Mouse (Mus musculus) neural tube, embryonic 13.5 days (tissue): ENCODE data around the gene Prkn. TPM values are rescaled to one million over a fixed set of nuclear protein-coding genes. Genes with fewer than 3 reads are reported as not detected.
A peak's percentile ranks its signal among the peaks of the same experiment; 100 is the strongest.

Experiments used
- ATAC-seq: fragments of 200-750 bp; cut with Nextera tagmentation; 2 replicates; pipeline ENCODE4 v1.8.0; 2017; ENCODE audit warnings: low read depth, mild to moderate bottlenecking, moderate TSS enrichment, moderate library complexity
- H3K27ac ChIP-seq: fragments of 300-500 bp; sonication (generic); replicated peaks from 2 replicates; pipeline ENCODE4 v1.5.1; 2015; ENCODE audit warnings: moderate library complexity, mild to moderate bottlenecking, inconsistent platforms
- H3K27me3 ChIP-seq: fragments of 300-500 bp; sonication (generic); 2 replicates; pipeline ENCODE4 v1.6.1; 2015; ENCODE audit warnings: mild to moderate bottlenecking, inconsistent platforms
- H3K36me3 ChIP-seq: fragments of 300-500 bp; sonication (generic); 2 replicates; pipeline ENCODE4 v1.6.1; 2015; ENCODE audit warnings: mild to moderate bottlenecking, inconsistent platforms
- H3K4me1 ChIP-seq: fragments of 300-500 bp; sonication (generic); replicated peaks from 2 replicates; pipeline ENCODE4 v1.6.1; 2015; ENCODE audit warnings: inconsistent platforms
- H3K4me2 ChIP-seq: fragments of 300-500 bp; sonication (generic); 2 replicates; pipeline ENCODE4 v1.6.1; 2015; ENCODE audit warnings: inconsistent platforms, mild to moderate bottlenecking, moderate library complexity
- H3K4me3 ChIP-seq: fragments of 300-500 bp; sonication (generic); 2 replicates; pipeline ENCODE4 v1.5.1; 2015; ENCODE audit warnings: mild to moderate bottlenecking, inconsistent platforms
- H3K9ac ChIP-seq: fragments of 300-500 bp; sonication (generic); 2 replicates; pipeline ENCODE4 v1.6.1; 2015; ENCODE audit warnings: moderate library complexity, mild to moderate bottlenecking, inconsistent platforms
- H3K9me3 ChIP-seq: fragments of 300-500 bp; sonication (generic); 2 replicates; pipeline ENCODE4 v1.6.1; 2016; ENCODE audit warnings: inconsistent platforms
- WGBS: fragments of 180-500 bp; shearing (Covaris S2); methylation state at CpG from one replicate; pipeline ENCODE4 v1.1.7; 2015; 5-methylcytosine and 5-hydroxymethylcytosine counted together
- polyA plus RNA-seq: library from polyadenylated mRNA; unstranded; fragments of >200 nt; fragmentation: Nextera tagmentation; extraction: Ambion mirVana; gene quantifications from 2 replicates; pipeline ENCODE4 v1.2.1, GENCODE M21; 2015

Prkn gene
- polyA plus RNA-seq, 1 experiment from 2014 or later = 3.6 TPM

DNA sequence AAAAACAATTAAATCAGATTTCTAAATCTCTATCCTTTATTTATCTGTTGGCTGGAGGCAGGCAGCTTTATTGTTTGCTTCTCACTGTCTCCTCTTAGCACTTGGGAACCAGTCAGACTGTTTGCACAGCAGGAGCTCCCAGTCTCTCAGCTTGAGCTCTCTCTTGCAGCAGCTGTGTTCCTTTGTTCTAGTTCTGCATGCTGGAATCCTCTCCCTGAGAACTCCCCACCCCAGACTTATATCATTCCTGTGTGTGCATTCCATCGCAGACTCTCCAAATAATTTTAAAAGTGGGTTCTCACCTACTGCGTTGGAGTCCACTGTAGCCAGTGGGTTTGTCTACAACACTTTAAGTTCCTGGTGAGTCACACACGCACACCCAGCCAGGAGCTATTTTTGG is 1181.1 kb downstream of the Prkn start:
- Histone ChIP-seq H3K4me2 (no peak overlapping the region), H3K36me3 (no peaks in the 10 kb centered on the region), H3K27ac (no peak overlapping the region), H3K27me3 (no peaks in the 10 kb centered on the region), H3K9me3 (peaks cover 15% of the 10 kb centered on the region; the same call in 1 of the 2 replicates), H3K9ac (no peak overlapping the region), H3K4me1 (no peaks in the 10 kb centered on the region), H3K4me3 (no peak overlapping the region)
- no peak for ATAC-seq
- 48% methylated on average over 3 of the region's 3 CpGs for WGBS

DNA sequence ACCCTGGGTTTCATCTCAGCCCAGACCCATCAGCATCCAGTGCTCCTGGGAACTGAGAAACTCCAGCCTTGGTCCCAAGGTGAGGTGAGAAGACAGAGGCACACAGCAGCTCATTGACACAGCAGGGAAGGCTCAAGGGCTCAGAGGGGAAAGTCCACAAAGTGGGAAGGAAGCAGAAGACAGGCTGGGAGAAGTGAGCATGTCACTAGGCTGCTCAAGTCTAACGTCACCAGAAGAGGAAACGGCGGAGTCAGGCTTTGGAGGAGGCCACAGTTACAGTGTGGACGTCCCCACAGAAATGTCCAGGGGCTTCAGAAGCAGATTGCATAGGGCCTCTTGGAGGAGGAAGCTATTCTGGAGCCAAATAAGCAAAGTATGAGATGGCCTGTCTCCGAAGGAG is 1189.2 kb downstream of the Prkn start:
- 43% methylated on average over 5 of the region's 5 CpGs for WGBS
- H3K9me3 ChIP-seq = no peaks in the 10 kb centered on the region
- no peaks in the 10 kb centered on the region for H3K36me3 ChIP-seq
- ATAC-seq = no peak
- peaks cover 37% of the 10 kb centered on the region for H3K4me1 ChIP-seq
- H3K9ac ChIP-seq = peak overlapping the region; percentile 60; the same call in 1 of the 2 replicates
- H3K27ac ChIP-seq = peak overlapping the region; percentile 84
- H3K4me3 ChIP-seq = peak overlapping the region; percentile 6; the same call in 1 of the 2 replicates
- H3K27me3 ChIP-seq = no peaks in the 10 kb centered on the region
- H3K4me2 ChIP-seq = peak overlapping the region; percentile 42

DNA sequence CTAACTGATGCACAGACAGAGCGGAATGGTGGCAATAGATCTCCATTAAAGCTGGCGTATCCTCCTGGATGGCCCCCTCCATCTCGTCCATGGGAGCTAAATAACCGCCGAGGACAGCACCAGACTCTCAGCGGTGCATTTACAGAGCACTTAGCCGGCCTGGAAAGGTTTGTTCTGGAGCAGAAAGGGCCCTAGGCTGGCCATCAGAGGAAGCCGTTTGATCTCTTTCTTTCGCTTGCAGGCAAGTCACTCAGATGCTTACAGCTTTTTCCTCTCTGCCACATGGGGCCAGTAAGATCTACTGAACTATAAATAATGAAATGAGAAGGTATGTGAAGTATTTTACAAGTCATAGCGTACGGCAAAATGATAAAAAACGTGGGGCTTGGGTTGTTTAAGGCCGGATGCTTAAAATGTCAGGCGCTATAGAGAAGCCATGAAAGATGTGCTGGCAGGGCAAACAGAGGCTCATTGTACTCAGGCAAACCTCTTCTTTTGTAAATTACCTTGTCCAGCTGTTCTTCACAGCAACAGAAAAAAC is 1189.8 kb downstream of the Prkn start:
- Histone ChIP-seq H3K4me3 (peak overlapping the region; percentile 6), H3K27ac (peak overlapping the region; percentile 84), H3K4me1 (peaks cover 37% of the 10 kb centered on the region), H3K9ac (peak overlapping the region; percentile 60), H3K9me3 (no peaks in the 10 kb centered on the region), H3K4me2 (peak overlapping the region; percentile 42), H3K36me3 (no peaks in the 10 kb centered on the region), H3K27me3 (no peaks in the 10 kb centered on the region)
- WGBS = 2% methylated on average over 14 of the region's 14 CpGs
- peak; percentile 58 for ATAC-seq

DNA sequence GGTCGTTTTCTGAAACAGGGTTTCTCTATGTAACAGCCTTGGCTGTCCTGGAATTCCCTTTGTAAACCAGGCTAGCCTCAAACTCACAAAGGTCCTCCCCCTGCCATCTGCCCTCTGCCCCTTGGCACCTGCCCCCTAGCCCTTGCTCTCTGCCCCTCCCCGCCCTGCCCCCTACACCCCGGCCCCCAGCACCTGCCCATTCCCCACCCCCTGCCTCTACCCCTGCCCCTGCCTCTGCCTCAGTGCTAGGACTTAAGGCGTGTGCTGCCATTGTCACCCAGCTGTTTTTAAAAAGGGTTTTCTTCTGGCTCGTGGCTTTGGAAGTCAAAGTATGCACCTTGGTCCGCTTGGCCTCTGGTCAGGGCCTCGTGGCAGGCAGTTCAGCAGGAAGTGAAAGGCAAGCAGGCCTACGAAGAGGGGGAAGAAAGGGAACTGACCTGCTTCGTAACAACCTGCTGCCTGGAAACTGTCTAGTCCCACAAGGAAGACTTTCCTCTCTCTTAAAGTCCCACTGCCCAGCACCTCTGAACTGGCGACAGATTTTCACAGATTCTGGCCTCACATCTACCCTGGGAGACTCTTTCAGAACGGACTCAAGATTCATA is 1190.5 kb downstream of the Prkn start:
- no peaks in the 10 kb centered on the region for H3K27me3 ChIP-seq
- H3K4me2 ChIP-seq = peak overlapping the region; percentile 42
- no peaks in the 10 kb centered on the region for H3K36me3 ChIP-seq
- H3K27ac ChIP-seq = peak overlapping the region; percentile 84
- peak; percentile 52; the same call in 1 of the 2 replicates for ATAC-seq
- H3K4me3 ChIP-seq = peak overlapping the region; percentile 6; the same call in 1 of the 2 replicates
- peaks cover 37% of the 10 kb centered on the region for H3K4me1 ChIP-seq
- no peaks in the 10 kb centered on the region for H3K9me3 ChIP-seq
- peak overlapping the region; percentile 60 for H3K9ac ChIP-seq
- 4% methylated on average over 11 of the region's 11 CpGs for WGBS

DNA sequence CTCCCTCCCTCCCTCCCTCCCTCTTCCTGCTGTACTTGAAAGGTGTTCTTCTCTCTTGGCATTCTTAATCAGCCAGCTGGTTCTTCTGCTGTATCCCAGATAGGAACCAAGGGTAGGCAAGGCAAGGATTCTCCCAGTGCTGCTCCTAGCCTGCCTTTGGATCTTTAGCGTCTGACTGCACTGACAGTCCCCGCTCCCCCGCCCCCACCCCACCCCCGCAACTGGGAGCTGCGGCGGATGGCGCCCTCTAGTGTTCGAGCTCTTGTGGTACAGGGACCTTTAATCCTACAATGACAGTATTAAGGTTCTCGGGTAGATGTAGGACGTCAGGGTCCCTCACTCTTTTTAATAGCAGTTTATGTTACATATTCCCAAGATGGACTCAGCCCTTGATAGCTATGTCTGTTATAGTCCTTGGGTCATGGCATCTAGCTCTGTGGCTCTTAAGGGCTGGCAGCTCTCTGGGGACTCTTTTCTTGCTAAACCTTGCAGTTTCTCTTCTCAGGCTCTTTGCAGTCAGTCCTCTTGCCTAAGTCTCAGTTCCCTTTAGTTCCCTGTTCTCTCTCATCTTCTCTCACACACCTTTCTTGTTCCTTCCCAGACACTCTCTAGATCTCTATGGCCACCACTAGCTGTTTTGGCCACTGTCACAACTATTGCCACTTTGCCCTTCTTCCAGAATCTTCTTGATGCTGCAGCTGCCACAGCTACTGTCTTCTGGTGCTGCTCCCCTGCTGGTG is 1191.2 kb downstream of the Prkn start:
- H3K4me2 ChIP-seq = peak overlapping the region; percentile 42
- peak; percentile 55 for ATAC-seq
- no peak overlapping the region for H3K4me3 ChIP-seq
- no peaks in the 10 kb centered on the region for H3K36me3 ChIP-seq
- no peaks in the 10 kb centered on the region for H3K27me3 ChIP-seq
- peak overlapping the region; percentile 31 for H3K9ac ChIP-seq
- no peaks in the 10 kb centered on the region for H3K9me3 ChIP-seq
- peaks cover 37% of the 10 kb centered on the region for H3K4me1 ChIP-seq
- WGBS = 0% methylated on average over 10 of the region's 10 CpGs
- peak overlapping the region; percentile 84; the same call in 1 of the 2 replicates for H3K27ac ChIP-seq

DNA sequence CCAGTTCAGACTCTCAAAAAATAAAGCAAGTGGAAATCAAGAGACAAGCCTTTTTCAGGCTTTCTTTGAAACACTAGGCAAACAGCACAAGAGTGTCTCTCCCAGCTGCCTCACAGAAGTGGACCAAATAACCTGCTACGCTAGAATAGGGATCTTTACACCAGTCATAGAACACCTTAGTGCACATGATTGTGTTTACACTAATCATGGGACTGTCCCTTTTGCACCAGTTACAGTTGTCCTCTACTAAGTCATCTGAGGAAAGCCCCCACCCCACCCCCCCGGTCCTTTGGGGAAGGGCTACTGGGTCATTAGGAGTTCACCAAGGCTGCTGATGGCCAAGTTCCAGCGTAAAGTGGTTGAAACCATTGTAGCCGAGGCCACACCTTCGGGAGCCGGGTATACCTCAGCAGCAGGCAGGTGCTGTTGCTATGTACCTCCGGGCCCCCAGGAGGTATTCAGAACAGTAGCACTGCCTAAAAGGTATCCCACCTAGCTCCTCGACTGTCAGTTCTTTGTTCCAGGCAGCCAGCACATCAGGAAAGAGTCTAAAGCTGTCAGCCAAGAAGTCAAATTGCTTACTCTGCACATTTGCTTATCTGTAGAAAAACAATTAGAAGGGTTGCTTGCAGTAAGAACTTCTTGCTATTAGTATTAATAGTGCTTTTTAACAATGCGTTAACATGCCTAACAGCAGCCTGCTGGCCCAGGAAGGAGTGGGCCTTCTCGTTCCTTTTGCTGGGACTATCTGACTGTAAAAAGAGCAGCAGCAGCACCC is 1192.0 kb downstream of the Prkn start:
- H3K27me3 ChIP-seq = no peaks in the 10 kb centered on the region
- H3K36me3 ChIP-seq = no peaks in the 10 kb centered on the region
- WGBS = 65% methylated on average over 10 of the region's 10 CpGs
- no peak overlapping the region for H3K4me3 ChIP-seq
- H3K27ac ChIP-seq = no peak overlapping the region
- H3K4me1 ChIP-seq = peaks cover 37% of the 10 kb centered on the region
- H3K4me2 ChIP-seq = no peak overlapping the region
- no peaks in the 10 kb centered on the region for H3K9me3 ChIP-seq
- no peak for ATAC-seq
- no peak overlapping the region for H3K9ac ChIP-seq

DNA sequence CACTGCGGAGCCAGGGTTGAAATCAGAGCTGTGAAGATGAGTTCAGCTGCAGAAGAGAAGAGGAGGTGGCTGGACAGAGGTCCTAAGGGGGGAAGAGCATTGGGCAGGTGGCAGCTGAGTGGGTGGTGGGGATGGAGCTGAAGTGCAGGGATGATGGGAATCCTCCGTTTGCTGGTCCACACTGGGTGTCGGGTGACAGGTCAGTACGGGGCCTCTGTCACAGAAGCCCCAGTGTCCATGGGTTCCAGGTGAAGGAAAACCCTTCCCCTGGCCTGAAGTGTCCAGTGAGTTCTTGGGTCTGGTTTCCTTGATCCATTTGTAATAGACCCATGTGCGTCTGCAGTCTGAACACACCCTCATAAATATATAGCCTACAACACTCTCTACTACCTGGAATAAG is 1195.2 kb downstream of the Prkn start:
- Histone ChIP-seq H3K9ac (no peak overlapping the region), H3K36me3 (no peaks in the 10 kb centered on the region), H3K4me2 (no peak overlapping the region), H3K4me1 (peaks cover 20% of the 10 kb centered on the region), H3K27ac (no peak overlapping the region), H3K27me3 (no peaks in the 10 kb centered on the region), H3K9me3 (no peaks in the 10 kb centered on the region), H3K4me3 (no peak overlapping the region)
- no peak for ATAC-seq
- WGBS = 62% methylated on average over 5 of the region's 5 CpGs

DNA sequence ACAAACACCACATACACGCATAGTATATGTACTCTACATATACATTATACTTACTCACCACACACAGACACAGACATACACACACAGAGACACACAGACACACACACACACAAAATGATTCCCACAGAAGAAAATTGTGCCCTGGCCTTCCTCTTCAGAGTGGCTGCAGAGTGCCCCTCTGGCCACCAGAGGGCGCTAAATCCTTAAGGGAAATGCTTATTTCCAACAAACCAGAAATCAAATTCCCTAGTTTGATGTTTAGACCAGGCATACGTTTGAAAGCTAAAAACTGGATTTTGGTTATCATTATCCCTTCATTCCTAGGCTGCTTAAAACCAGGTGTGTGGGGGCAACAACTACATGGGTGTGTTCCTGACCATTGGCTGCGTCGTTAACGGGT is 1196.0 kb downstream of the Prkn start:
- H3K27ac ChIP-seq = no peak overlapping the region
- WGBS = 46% methylated on average over 6 of the region's 6 CpGs
- H3K36me3 ChIP-seq = no peaks in the 10 kb centered on the region
- H3K4me1 ChIP-seq = peaks cover 14% of the 10 kb centered on the region
- no peak overlapping the region for H3K9ac ChIP-seq
- no peak for ATAC-seq
- H3K9me3 ChIP-seq = no peaks in the 10 kb centered on the region
- H3K27me3 ChIP-seq = no peaks in the 10 kb centered on the region
- H3K4me2 ChIP-seq = no peak overlapping the region
- H3K4me3 ChIP-seq = no peak overlapping the region

DNA sequence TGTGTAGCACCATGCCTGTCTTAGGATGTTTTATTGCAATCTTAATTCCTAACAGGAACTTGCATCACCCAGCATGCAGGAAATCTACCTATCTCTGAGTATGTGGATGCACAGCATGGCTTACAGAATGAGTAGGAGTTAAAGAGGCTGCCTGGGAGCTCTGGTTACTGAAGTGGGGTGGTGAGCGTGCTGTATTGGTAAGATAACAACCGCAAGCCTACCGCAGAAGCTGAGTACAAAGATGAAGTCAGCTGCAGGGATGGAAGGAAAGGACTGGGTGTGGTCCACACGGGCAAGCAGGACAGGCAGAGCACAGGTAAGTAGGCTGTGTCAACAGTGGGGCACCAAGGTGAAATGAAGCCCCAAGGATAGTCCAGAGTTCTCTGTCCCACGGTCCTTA is 1196.9 kb downstream of the Prkn start:
- H3K9me3 ChIP-seq = no peaks in the 10 kb centered on the region
- H3K4me1 ChIP-seq = peaks cover 5% of the 10 kb centered on the region
- no peak overlapping the region for H3K27ac ChIP-seq
- H3K4me2 ChIP-seq = no peak overlapping the region
- ATAC-seq = no peak
- no peaks in the 10 kb centered on the region for H3K27me3 ChIP-seq
- H3K9ac ChIP-seq = no peak overlapping the region
- no peak overlapping the region for H3K4me3 ChIP-seq
- no peaks in the 10 kb centered on the region for H3K36me3 ChIP-seq
- WGBS = 92% methylated on average over 5 of the region's 5 CpGs

DNA sequence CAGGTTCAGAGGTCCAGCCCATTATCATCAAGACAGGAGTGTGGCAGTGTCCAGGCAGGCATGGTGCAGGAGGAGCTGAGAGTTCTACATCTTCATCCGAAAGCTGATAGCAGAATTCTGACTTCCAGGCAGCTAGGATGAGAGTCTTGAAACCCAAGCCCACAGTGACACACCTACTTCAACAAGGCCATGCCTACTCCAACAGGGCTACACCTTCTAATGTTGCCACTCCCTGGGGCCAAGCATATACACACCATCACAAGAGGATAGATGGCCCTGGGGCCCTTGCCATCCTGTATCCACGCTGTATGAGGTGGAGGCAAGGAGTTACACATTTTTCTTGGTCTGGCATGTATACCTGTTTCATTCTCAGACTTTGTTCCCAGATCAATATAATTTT is 1197.4 kb downstream of the Prkn start:
- no peaks in the 10 kb centered on the region for H3K4me1 ChIP-seq
- H3K27ac ChIP-seq = no peak overlapping the region
- H3K9ac ChIP-seq = no peak overlapping the region
- WGBS = 95% methylated on average over 2 of the region's 2 CpGs
- H3K27me3 ChIP-seq = no peaks in the 10 kb centered on the region
- no peaks in the 10 kb centered on the region for H3K36me3 ChIP-seq
- no peak overlapping the region for H3K4me3 ChIP-seq
- ATAC-seq = no peak
- H3K4me2 ChIP-seq = no peak overlapping the region
- H3K9me3 ChIP-seq = no peaks in the 10 kb centered on the region

DNA sequence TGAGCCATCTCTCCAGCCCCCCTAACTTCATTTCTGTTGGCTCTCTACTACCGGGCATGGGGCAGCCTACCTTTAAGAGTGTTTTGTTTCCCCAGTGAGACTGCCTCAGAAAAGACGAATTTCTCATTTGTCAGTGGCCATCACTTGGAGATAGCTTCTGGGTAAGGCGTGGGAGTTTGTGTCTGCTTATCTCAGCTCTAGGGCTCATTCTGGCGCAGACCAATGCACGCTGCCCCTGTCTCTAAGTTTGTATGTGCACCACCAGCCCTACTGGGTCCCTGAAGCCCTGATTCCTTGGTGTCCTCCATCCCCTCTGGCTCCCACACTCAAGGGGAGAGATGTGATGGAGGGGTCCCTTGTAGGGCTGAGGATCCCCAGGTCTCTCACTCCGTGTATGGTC is 1198.3 kb downstream of the Prkn start:
- Histone ChIP-seq H3K36me3 (no peaks in the 10 kb centered on the region), H3K9ac (no peak overlapping the region), H3K4me2 (no peak overlapping the region), H3K4me1 (no peaks in the 10 kb centered on the region), H3K4me3 (no peak overlapping the region), H3K27ac (no peak overlapping the region), H3K9me3 (no peaks in the 10 kb centered on the region), H3K27me3 (no peaks in the 10 kb centered on the region)
- WGBS = 75% methylated on average over 6 of the region's 6 CpGs
- ATAC-seq = no peak

DNA sequence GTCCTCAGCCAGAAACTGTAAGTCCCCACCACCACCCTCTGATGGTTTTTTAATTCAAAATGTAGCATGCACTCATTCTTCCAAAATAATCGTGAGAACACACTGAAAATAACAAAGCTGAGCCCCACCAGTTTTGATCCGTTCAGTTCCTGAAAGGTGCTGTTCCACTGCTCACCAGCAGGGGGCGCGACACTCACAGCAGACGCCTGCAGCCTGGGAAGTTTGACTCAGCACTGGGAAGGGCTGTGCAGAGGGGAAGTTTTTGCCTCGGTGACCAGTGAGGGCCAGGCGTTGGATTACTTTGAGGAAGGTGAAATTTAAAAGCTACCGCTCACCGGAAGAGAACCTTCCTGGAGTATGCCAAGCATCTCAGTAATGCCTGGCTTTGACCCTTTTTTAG is 1199.0 kb downstream of the Prkn start:
- Histone ChIP-seq H3K36me3 (no peaks in the 10 kb centered on the region), H3K9ac (no peak overlapping the region), H3K4me3 (no peak overlapping the region), H3K4me2 (no peak overlapping the region), H3K9me3 (no peaks in the 10 kb centered on the region), H3K4me1 (no peaks in the 10 kb centered on the region), H3K27me3 (no peaks in the 10 kb centered on the region), H3K27ac (no peak overlapping the region)
- ATAC-seq = peak; percentile 63
- 3% methylated on average over 9 of the region's 9 CpGs for WGBS
